Mouse (Mus musculus) testis, postnatal 14 days (tissue): ENCODE data around the gene Map3k5.
A peak's percentile ranks its signal among the peaks of the same experiment; 100 is the strongest.

Experiments
- DNase-seq: peaks from one replicate; pipeline ENCODE4 v3.0.0; 2021; ENCODE audit warnings: low spot score

The Map3k5 gene

GRCm38 (mm10) chr10:20056859-20057644 is 122.8 kb downstream of the Map3k5 start:
- no peak for DNase-seq

- no peak for DNase-seq
Observed at GRCm38 (mm10) chr10:20058031-20058430, 123.8 kb downstream of the Map3k5 start.

- no peak for DNase-seq
Observed at GRCm38 (mm10) chr10:20058841-20059240, 124.6 kb downstream of the Map3k5 start.

DNA sequence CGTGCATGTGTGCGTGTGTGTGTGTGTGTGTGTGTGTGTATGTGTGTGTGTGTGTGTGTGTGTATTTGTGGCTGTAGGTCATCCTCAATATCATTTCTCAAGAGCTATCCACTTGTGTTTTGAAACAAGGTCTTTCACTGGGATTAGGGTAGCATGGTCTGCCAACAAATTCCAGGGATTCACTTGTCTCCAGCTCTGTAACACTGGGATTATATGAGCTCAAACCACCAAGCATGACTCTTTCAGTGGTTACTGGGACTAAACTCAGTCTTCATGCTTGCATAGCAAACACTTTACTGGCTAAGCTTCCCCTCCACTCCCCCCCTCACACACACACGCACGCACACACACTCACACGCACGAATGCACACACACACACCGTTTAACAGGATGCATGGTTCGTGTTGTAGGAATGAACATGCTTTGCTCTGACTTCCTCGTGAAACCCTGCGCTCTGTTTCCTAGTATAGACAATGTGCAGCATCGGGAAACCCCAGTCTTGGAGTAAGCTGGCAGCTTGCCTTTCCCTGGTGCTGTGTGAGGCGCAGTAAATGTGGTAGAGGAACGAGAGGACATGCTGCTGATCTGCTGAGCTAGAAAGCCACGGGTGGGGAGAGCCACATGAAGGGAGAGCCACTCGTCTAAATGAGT is 126.2 kb downstream of the Map3k5 start:
- no peak for DNase-seq

GRCm38 (mm10) chr10:20064556-20065207 is 130.4 kb downstream of the Map3k5 start:
- no peak for DNase-seq

GRCm38 (mm10) chr10:20066069-20066665 is 131.9 kb downstream of the Map3k5 start:
- DNase-seq, result no peak

GRCm38 (mm10) chr10:20069771-20070460 is 135.6 kb downstream of the Map3k5 start:
- DNase-seq, result no peak

DNA sequence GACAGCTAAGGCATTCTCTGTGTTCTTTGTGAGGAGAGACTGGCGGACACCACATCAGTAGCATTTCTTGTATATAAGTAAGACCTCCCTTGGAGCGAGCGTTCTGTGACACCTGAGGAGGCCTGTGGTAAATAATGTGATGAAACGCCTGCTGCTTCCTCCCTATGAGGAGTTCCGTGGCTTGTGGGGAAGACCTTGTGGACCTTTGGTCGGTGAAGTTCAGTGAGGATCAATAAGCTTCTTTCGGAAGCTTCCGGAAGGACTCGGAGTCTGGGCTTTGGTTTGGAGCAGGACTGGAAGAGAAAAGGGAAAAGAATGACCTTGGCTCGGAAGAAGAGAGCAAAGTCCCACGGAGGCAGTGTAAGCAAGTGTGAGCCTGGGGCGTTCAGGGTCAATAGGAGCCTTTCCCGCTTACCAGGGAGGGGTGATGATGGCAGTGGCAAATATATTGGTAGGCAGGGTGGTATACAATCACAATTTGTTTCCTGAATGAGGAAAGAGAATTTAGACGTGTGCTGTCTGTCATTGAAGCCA is 136.4 kb downstream of the Map3k5 start:
- no peak for DNase-seq

DNA sequence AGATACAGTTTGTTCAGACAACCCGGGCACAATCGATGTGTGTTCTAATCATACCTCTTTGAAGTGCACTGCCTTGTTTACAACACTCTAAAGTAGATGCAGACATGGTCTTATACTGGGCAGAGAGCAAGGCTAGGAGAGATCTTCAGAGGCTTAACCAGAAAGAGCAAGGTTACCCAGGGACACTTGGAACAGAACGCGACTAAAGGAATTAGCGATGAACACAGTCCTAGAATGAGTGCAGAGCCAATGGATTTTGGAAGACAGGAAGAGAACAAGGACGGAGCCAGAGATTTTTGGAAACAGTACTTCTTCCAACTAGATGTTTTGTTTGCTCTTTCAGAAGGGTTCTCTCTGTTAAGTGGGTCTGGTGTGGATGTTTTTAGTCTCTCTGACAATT is 137.4 kb downstream of the Map3k5 start:
- DNase-seq, result no peak

DNA sequence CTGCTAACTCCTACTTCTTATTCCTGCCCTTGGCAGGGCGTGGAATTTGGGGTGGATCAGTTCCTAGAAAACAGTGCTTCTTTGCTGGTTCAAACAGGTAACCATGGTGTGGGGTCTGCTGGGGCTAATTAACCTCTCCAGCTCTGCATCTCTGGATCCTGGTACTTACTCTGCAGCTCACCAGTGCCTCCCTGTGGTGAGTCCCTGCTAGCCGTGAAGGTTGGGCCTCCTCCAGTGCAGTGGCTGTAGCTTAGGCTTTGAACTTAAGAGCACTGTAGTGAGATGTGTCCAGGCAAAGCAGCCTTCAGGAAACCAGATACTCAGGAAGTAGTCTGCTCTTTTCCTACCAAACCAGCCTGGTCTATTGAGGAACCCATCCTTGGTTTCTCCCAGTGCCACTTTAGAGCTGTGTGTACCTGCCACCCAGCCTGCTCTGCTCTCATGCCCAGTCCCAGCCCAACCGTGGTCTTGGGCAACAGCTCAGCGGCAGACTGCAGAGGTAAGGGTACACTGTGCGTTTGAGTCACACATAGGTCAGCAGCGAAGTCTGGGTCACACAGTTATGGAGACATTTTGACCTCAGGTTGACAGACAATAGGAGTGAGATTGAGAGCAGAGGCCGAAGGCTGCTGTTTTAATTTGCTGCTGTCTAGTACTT is 139.1 kb downstream of the Map3k5 start:
- peak; percentile 25 for DNase-seq

DNA sequence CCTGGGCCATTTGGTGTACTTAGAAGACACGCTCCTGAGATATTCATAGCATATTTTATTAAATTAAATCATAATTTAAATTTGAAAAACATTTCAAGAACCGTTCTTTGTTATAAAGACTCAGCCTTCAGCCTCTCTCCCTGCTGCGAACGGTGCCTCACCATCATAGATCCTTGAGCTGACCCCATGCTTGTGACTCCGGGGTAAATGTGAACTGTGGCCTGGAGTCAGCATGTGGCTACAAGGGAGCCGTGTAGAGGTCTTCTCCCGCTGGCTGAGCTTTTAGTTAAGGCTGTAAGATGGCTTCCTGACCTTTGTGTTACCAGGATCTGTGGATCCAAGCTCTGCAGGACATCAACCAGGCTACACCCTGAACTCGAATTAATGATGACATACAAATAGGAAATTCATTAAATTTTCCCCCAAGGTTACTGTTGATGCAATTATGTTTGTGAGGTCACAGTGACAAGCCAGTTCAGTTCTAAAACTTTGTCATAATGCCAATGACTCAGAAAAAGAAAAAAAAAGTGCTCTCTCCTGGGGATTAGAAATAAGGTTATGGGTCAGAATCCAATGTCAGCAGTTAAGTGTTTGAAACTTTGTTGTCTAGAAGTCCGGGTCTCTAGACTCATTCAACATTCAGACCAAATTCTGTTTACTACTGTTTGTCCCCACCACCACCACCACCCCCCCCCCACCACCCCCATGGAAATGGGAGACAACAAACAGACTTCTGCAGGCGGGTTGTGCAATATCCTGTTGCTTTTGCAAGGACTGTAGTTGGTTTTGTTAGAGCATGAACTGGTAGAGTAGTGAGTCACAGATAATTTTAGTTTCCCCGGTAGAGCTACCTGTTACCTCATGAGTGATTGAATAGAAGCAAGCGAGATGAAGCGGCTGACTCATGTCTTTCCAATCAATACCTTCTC is 142.5 kb downstream of the Map3k5 start:
- no peak for DNase-seq

GRCm38 (mm10) chr10:20078350-20078749 is 144.1 kb downstream of the Map3k5 start:
- no peak for DNase-seq

- no peak for DNase-seq
Observed at GRCm38 (mm10) chr10:20087841-20088240, 153.6 kb downstream of the Map3k5 start.

- DNase-seq, result no peak
Observed at GRCm38 (mm10) chr10:20089026-20089425, 154.8 kb downstream of the Map3k5 start.

GRCm38 (mm10) chr10:20090171-20090570 is 155.9 kb downstream of the Map3k5 start:
- no peak for DNase-seq

- DNase-seq, result no peak
Observed at GRCm38 (mm10) chr10:20091416-20091815, 157.1 kb downstream of the Map3k5 start.

GRCm38 (mm10) chr10:20092371-20092770 is 158.1 kb downstream of the Map3k5 start:
- no peak for DNase-seq

- DNase-seq, result no peak
Observed at GRCm38 (mm10) chr10:20101456-20101855, 167.2 kb downstream of the Map3k5 start.

DNA sequence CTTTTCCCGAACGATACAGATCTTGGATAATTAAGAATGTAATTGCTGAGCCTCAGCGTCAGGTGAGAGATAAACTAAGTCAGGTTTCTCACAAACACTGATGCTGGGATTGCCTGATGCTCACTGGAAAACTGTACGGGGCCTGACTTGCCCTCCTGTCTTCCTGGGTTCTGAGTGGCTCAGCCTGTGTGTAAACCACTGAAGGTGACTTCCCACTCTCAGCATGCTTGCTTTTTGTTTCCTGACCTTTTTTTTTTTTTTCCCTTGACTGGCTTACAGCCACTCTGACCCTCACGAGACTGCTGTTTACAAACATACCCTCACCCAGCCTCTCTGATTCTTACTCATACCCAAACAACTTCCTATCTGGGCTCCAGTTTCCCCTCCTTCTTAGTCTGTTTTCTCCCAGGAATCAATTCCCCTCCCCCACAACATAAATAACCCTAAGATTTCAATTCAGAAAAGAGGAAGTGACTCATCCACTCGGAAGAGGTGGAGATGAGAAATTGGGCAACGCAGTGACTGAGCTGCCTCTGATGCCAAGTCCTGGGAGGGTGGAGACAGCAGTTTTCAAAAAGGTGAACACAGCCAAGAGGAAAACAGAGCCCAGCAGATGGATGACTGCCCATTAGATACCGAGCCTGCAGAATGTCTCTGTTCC is 170.1 kb downstream of the Map3k5 start:
- DNase-seq, result peak; percentile 25

- DNase-seq, result no peak
Observed at GRCm38 (mm10) chr10:20105575-20105974, 171.3 kb downstream of the Map3k5 start.
